Comparison of ENCODE assay signal across 10 mouse cellular contexts in genomic region chr17:30510171-30510570, GRCm38 (mm10).
DNase-seq lines count a peak whose midpoint lies in the region; ATAC-seq and TF ChIP-seq lines count a peak whose summit lies in the region.
"Had no signal": no experiment of that assay in that cellular context is flagged by ENCODE, and none has a peak within 500 bp of the region (broad histone marks: within the 10 kb centered on the region; RNA-seq: fewer than 3 reads in every experiment).

No protein-coding gene starts in this region.

- no peak for ATAC-seq in kidney, postnatal 0 days (replicated peaks; ENCODE audit: low FRiP score, low read depth)
- no peak for ATAC-seq in granulocyte monocyte progenitor cell, adult 5-6 weeks (replicated peaks; ENCODE audit: poor library complexity, severe bottlenecking)
- ATAC-seq in kidney, embryonic 14.5 days (ENCODE audit: low FRiP score, low TSS enrichment): no peak

- no peak overlapping the region for H3K4me3 ChIP-seq in kidney, postnatal 0 days (replicated peaks; ENCODE audit: low read depth, low read length)
- H3K4me3 ChIP-seq in kidney, adult 2 months (ENCODE audit: insufficient read depth, low read depth, low read length): no peak overlapping the region
- H3K4me3 ChIP-seq in kidney, embryonic 14.5 days (ENCODE audit: low read length): no peak overlapping the region
- H3K4me3 ChIP-seq: lung, embryonic 15.5 days had no signal

- WGBS in kidney, postnatal 0 days: 75% methylated on average over 6 of the region's 6 CpGs
- 87% methylated on average over 6 of the region's 6 CpGs for WGBS in kidney, adult 2 months
- WGBS in kidney, embryonic 14.5 days: 65% methylated on average over 6 of the region's 6 CpGs

- no peaks in the 10 kb centered on the region for H3K4me1 ChIP-seq in kidney, postnatal 0 days (replicated peaks; ENCODE audit: insufficient read depth, low read length)
- no peaks in the 10 kb centered on the region for H3K4me1 ChIP-seq in kidney, adult 2 months (ENCODE audit: control insufficient read depth, insufficient read depth, low read length)
- no peaks in the 10 kb centered on the region for H3K4me1 ChIP-seq in kidney, embryonic 14.5 days (ENCODE audit: control insufficient read depth, insufficient read depth, low read length)
- H3K4me1 ChIP-seq: lung, embryonic 15.5 days had no signal

- H3K27me3 ChIP-seq in kidney, postnatal 0 days (ENCODE audit: insufficient read depth, low read length): no peaks in the 10 kb centered on the region
- H3K27me3 ChIP-seq in kidney, adult 2 months (replicated peaks; ENCODE audit: control insufficient read depth, insufficient read depth, low read length): no peaks in the 10 kb centered on the region
- no peaks in the 10 kb centered on the region for H3K27me3 ChIP-seq in kidney, embryonic 14.5 days (ENCODE audit: control insufficient read depth, insufficient read depth, low read length)

- no peak for TF ChIP-seq POLR2A in kidney, adult 2 months (IDR thresholded peaks at IDR 0.05; ENCODE audit: low read depth, low read length)

- H3K4me2 ChIP-seq in kidney, postnatal 0 days (ENCODE audit: low read length): no peak overlapping the region
- H3K4me2 ChIP-seq in kidney, embryonic 14.5 days (replicated peaks; ENCODE audit: low read depth, low read length): no peak overlapping the region
- H3K4me2 ChIP-seq: lung, embryonic 15.5 days had no signal

- DNase-seq in adrenal gland, postnatal 14 days: peak; percentile 15
- no peak for DNase-seq in adrenal gland, postnatal 25 days
- no peak for DNase-seq in kidney, postnatal 0 days (ENCODE audit: low spot score)
- no peak for DNase-seq in kidney, adult 2 months
- DNase-seq in thymus, postnatal 4 days: peak; percentile 29
- DNase-seq in thymus, postnatal 25 days: no peak
- DNase-seq: spleen, adult 18-20 months had no signal

- no peaks in the 10 kb centered on the region for H3K36me3 ChIP-seq in kidney, postnatal 0 days (ENCODE audit: insufficient read depth, low read length)
- no peaks in the 10 kb centered on the region for H3K36me3 ChIP-seq in kidney, adult 2 months (ENCODE audit: control insufficient read depth, insufficient read depth, low read length)
- H3K36me3 ChIP-seq in kidney, embryonic 14.5 days (ENCODE audit: control insufficient read depth, insufficient read depth, low read length): no peaks in the 10 kb centered on the region; the same call in 1 of the 2 replicates
- H3K36me3 ChIP-seq: lung, embryonic 15.5 days had no signal

- no peaks in the 10 kb centered on the region for H3K9me3 ChIP-seq in kidney, postnatal 0 days (replicated peaks; ENCODE audit: low read length)
- no peaks in the 10 kb centered on the region for H3K9me3 ChIP-seq in kidney, embryonic 14.5 days (ENCODE audit: control insufficient read depth, low read length)
- H3K9me3 ChIP-seq: lung, embryonic 15.5 days had no signal

- TF ChIP-seq CTCF in kidney, postnatal 0 days (IDR thresholded peaks at IDR 0.05; ENCODE audit: low read depth): peak; percentile 28; the same call in 1 of the 2 replicates
- no peak; the same call in 1 of the 2 replicates for TF ChIP-seq CTCF in kidney, adult 2 months (conservative IDR thresholded peaks at IDR 0.05; ENCODE audit: insufficient read depth, insufficient read length, low read depth, low read length)

- H3K27ac ChIP-seq in kidney, postnatal 0 days: no peak overlapping the region
- no peak overlapping the region for H3K27ac ChIP-seq in kidney, adult 2 months (ENCODE audit: insufficient read depth, low read depth, low read length)
- H3K27ac ChIP-seq in kidney, embryonic 14.5 days (ENCODE audit: low read depth, low read length): no peak overlapping the region
- H3K27ac ChIP-seq: lung, embryonic 15.5 days had no signal

- no peak overlapping the region for H3K9ac ChIP-seq in kidney, postnatal 0 days (ENCODE audit: low read depth, low read length)
- no peak overlapping the region for H3K9ac ChIP-seq in kidney, embryonic 14.5 days (ENCODE audit: low read depth, low read length)
- H3K9ac ChIP-seq: lung, embryonic 15.5 days had no signal

Comparison
In these comparisons a context has a peak if more than half of its experiments do, and no peak if none do; other contexts are left out.
1. DNase-seq: peak in adrenal gland, postnatal 14 days (single experiment) and thymus, postnatal 4 days (single experiment); none in adrenal gland, postnatal 25 days (single experiment), kidney, postnatal 0 days (single experiment), kidney, adult 2 months (single experiment) and thymus, postnatal 25 days (single experiment).